8 mouse cellular contexts compared by ENCODE assay signal in the genomic region with DNA sequence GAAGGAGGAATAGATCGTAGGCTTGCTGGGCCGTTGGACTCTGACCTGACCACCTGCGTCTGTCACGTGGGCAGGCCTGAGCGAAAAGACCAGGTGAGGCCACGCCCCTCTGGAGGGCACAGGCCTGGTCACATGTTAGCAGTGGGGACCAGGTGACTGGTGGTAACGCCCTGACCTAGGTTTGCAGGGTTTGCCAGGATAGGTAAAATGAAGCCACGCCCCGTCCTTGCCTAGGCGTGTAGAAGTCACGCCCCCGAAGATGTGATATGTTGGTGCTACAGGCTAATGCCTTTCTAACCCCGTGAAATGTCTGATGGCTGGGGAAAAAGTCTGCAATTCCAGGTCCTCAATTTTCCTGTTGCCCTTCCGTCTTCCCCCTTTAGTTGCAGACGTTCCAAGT. TPM values are rescaled to one million over a fixed set of nuclear protein-coding genes. Genes with fewer than 3 reads are reported as not detected.
DNase-seq lines count a peak whose midpoint lies in the region; ATAC-seq lines count a peak whose summit lies in the region.

No protein-coding gene starts in this region.

- peaks cover 15% of the 10 kb centered on the region for H3K36me3 ChIP-seq in megakaryocyte, embryonic 14.5 days (replicated peaks; ENCODE audit: low read length)
- H3K36me3 ChIP-seq in hindbrain, embryonic 11.5 days (ENCODE audit: control insufficient read depth, insufficient read depth, low read length), result no peaks in the 10 kb centered on the region
- peaks cover 10% of the 10 kb centered on the region for H3K36me3 ChIP-seq in limb, embryonic 13.5 days
- peaks cover 6% of the 10 kb centered on the region; the same call in 1 of the 2 replicates for H3K36me3 ChIP-seq in midbrain, embryonic 13.5 days

- DNase-seq in cerebellum, adult 9-11 months, result peak; percentile 88
- DNase-seq in hindbrain, embryonic 11.5 days (ENCODE audit: low spot score), result peak; percentile 48
- no peak for DNase-seq in c-Kit-positive CD71-positive TER-119-positive erythroid progenitor cells, embryonic 14.5 days (ENCODE audit: low spot score)

- ATAC-seq in megakaryocyte, adult 5-6 weeks (ENCODE audit: poor library complexity, severe bottlenecking), result no peak
- ATAC-seq in hindbrain, embryonic 11.5 days (ENCODE audit: low FRiP score), result peak; percentile 64
- ATAC-seq in limb, embryonic 13.5 days (ENCODE audit: low FRiP score, low read depth), result peak; percentile 48
- peak; percentile 41 for ATAC-seq in midbrain, embryonic 13.5 days
- no peak for ATAC-seq in frontal cortex, adult (ENCODE audit: low TSS enrichment)

- H3K27me3 ChIP-seq in megakaryocyte, embryonic 14.5 days (replicated peaks), result no peaks in the 10 kb centered on the region
- peaks cover 25% of the 10 kb centered on the region for H3K27me3 ChIP-seq in hindbrain, embryonic 11.5 days (ENCODE audit: control insufficient read depth, insufficient read depth, low read length)
- peaks cover 32% of the 10 kb centered on the region for H3K27me3 ChIP-seq in limb, embryonic 13.5 days
- peaks cover 42% of the 10 kb centered on the region for H3K27me3 ChIP-seq in midbrain, embryonic 13.5 days

- no peaks in the 10 kb centered on the region for H3K9me3 ChIP-seq in megakaryocyte, embryonic 14.5 days
- no peaks in the 10 kb centered on the region for H3K9me3 ChIP-seq in hindbrain, embryonic 11.5 days (ENCODE audit: control insufficient read depth, low read length)
- no peaks in the 10 kb centered on the region for H3K9me3 ChIP-seq in limb, embryonic 13.5 days
- no peaks in the 10 kb centered on the region for H3K9me3 ChIP-seq in midbrain, embryonic 13.5 days

- H3K4me1 ChIP-seq in megakaryocyte, embryonic 14.5 days, result peaks cover 55% of the 10 kb centered on the region
- H3K4me1 ChIP-seq in hindbrain, embryonic 11.5 days (replicated peaks; ENCODE audit: control insufficient read depth, insufficient read depth, low read length), result peaks cover 4% of the 10 kb centered on the region
- H3K4me1 ChIP-seq in limb, embryonic 13.5 days, result peaks cover 25% of the 10 kb centered on the region
- H3K4me1 ChIP-seq in midbrain, embryonic 13.5 days (replicated peaks), result peaks cover 23% of the 10 kb centered on the region

- H3K4me3 ChIP-seq in megakaryocyte, embryonic 14.5 days (replicated peaks), result peak overlapping the region; percentile 97
- H3K4me3 ChIP-seq in hindbrain, embryonic 11.5 days (ENCODE audit: low read depth, low read length), result peak overlapping the region; percentile 52
- peak overlapping the region; percentile 59 for H3K4me3 ChIP-seq in limb, embryonic 13.5 days
- H3K4me3 ChIP-seq in midbrain, embryonic 13.5 days (replicated peaks), result peak overlapping the region; percentile 59

- H3K4me2 ChIP-seq in hindbrain, embryonic 11.5 days (replicated peaks; ENCODE audit: low read depth, low read length), result peak overlapping the region; percentile 84
- peak overlapping the region; percentile 94 for H3K4me2 ChIP-seq in limb, embryonic 13.5 days (replicated peaks)
- H3K4me2 ChIP-seq in midbrain, embryonic 13.5 days (replicated peaks), result peak overlapping the region; percentile 87

- H3K9ac ChIP-seq in hindbrain, embryonic 11.5 days (ENCODE audit: low read depth, low read length), result peak overlapping the region; percentile 76
- H3K9ac ChIP-seq in limb, embryonic 13.5 days, result peak overlapping the region; percentile 69
- peak overlapping the region; percentile 71 for H3K9ac ChIP-seq in midbrain, embryonic 13.5 days (replicated peaks)

- WGBS in hindbrain, embryonic 11.5 days, result under 1% methylated on average over 15 of the region's 15 CpGs
- WGBS in limb, embryonic 13.5 days, result 2% methylated on average over 15 of the region's 15 CpGs
- 2% methylated on average over 15 of the region's 15 CpGs for WGBS in midbrain, embryonic 13.5 days

- H3K27ac ChIP-seq in hindbrain, embryonic 11.5 days (ENCODE audit: low read depth, low read length), result no peak overlapping the region
- 0 out of 2 replicates have a peak overlapping the region, but pooled peaks have one; percentile 28 for H3K27ac ChIP-seq in limb, embryonic 13.5 days
- peak overlapping the region; percentile 74 for H3K27ac ChIP-seq in midbrain, embryonic 13.5 days

RNA-seq across cellular contexts. Expression of a gene that starts 0.4 kb away (rescaled TPM):
- polyA plus RNA-seq in megakaryocyte, embryonic 14.5 days (2012; ENCODE audit: insufficient read depth, low replicate concordance), result 7.3 and 8.9 TPM in 2 replicates
- 0.82 and 1.1 TPM in 2 replicates for total RNA-seq in megakaryocyte, adult 5-6 weeks (2015)
- 3.1 and 6.6 TPM in 2 replicates for total RNA-seq in megakaryocyte, adult 5-6 weeks (2017)
- polyA plus RNA-seq in hindbrain, embryonic 11.5 days (2014; fragmentation: Nextera tagmentation; extraction: Ambion mirVana), result 9.5 and 10.3 TPM in 2 replicates
- polyA plus RNA-seq in limb, embryonic 13.5 days (2015; fragmentation: Nextera tagmentation; extraction: Ambion mirVana), result 18.6 and 18.8 TPM in 2 replicates
- 23.5 and 23.8 TPM in 2 replicates for polyA plus RNA-seq in midbrain, embryonic 13.5 days (2015; fragmentation: Nextera tagmentation; extraction: Ambion mirVana)

RNA-seq across cellular contexts. Expression of a gene that starts 12.3 kb away (rescaled TPM):
- polyA plus RNA-seq in megakaryocyte, embryonic 14.5 days (2012; ENCODE audit: insufficient read depth, low replicate concordance), result 743 and 797 TPM in 2 replicates
- 45.5 and 60.4 TPM in 2 replicates for total RNA-seq in megakaryocyte, adult 5-6 weeks (2015)
- 110 and 125 TPM in 2 replicates for total RNA-seq in megakaryocyte, adult 5-6 weeks (2017)
- 6.2 and 6.4 TPM in 2 replicates for polyA plus RNA-seq in hindbrain, embryonic 11.5 days (2014; fragmentation: Nextera tagmentation; extraction: Ambion mirVana)
- polyA plus RNA-seq in limb, embryonic 13.5 days (2015; fragmentation: Nextera tagmentation; extraction: Ambion mirVana), result 8.2 and 8.4 TPM in 2 replicates
- 3.5 and 6.1 TPM in 2 replicates for polyA plus RNA-seq in midbrain, embryonic 13.5 days (2015; fragmentation: Nextera tagmentation; extraction: Ambion mirVana)

RNA-seq across cellular contexts. Expression of a gene that starts 21.3 kb away (rescaled TPM):
- polyA plus RNA-seq in megakaryocyte, embryonic 14.5 days (2012; ENCODE audit: insufficient read depth, low replicate concordance), result 248 and 286 TPM in 2 replicates
- 56.8 and 75.8 TPM in 2 replicates for total RNA-seq in megakaryocyte, adult 5-6 weeks (2015)
- 41.1 and 49.0 TPM in 2 replicates for total RNA-seq in megakaryocyte, adult 5-6 weeks (2017)
- 98.5 and 104 TPM in 2 replicates for polyA plus RNA-seq in hindbrain, embryonic 11.5 days (2014; fragmentation: Nextera tagmentation; extraction: Ambion mirVana)
- polyA plus RNA-seq in limb, embryonic 13.5 days (2015; fragmentation: Nextera tagmentation; extraction: Ambion mirVana), result 90.9 and 93.2 TPM in 2 replicates
- polyA plus RNA-seq in midbrain, embryonic 13.5 days (2015; fragmentation: Nextera tagmentation; extraction: Ambion mirVana), result 66.5 and 68.6 TPM in 2 replicates

RNA-seq across cellular contexts. Expression of a gene that starts 21.4 kb away (rescaled TPM):
- 68.6 and 73.1 TPM in 2 replicates for polyA plus RNA-seq in megakaryocyte, embryonic 14.5 days (2012; ENCODE audit: insufficient read depth, low replicate concordance)
- 180 and 184 TPM in 2 replicates for total RNA-seq in megakaryocyte, adult 5-6 weeks (2015)
- 230 and 256 TPM in 2 replicates for total RNA-seq in megakaryocyte, adult 5-6 weeks (2017)
- 1,367 and 1,409 TPM in 2 replicates for polyA plus RNA-seq in hindbrain, embryonic 11.5 days (2014; fragmentation: Nextera tagmentation; extraction: Ambion mirVana)
- 961 and 978 TPM in 2 replicates for polyA plus RNA-seq in limb, embryonic 13.5 days (2015; fragmentation: Nextera tagmentation; extraction: Ambion mirVana)
- polyA plus RNA-seq in midbrain, embryonic 13.5 days (2015; fragmentation: Nextera tagmentation; extraction: Ambion mirVana), result 1,603 and 1,658 TPM in 2 replicates

RNA-seq across cellular contexts. Expression of a gene that starts 21.6 kb away (rescaled TPM):
- not detected in 2 replicates for polyA plus RNA-seq in megakaryocyte, embryonic 14.5 days (2012; ENCODE audit: insufficient read depth, low replicate concordance)
- total RNA-seq in megakaryocyte, adult 5-6 weeks (2015), result 3.2 TPM in 1 of 2 replicates, not detected in the other
- not detected in 2 replicates for total RNA-seq in megakaryocyte, adult 5-6 weeks (2017)
- polyA plus RNA-seq in hindbrain, embryonic 11.5 days (2014; fragmentation: Nextera tagmentation; extraction: Ambion mirVana), result not detected in 2 replicates
- polyA plus RNA-seq in limb, embryonic 13.5 days (2015; fragmentation: Nextera tagmentation; extraction: Ambion mirVana), result not detected in 2 replicates
- polyA plus RNA-seq in midbrain, embryonic 13.5 days (2015; fragmentation: Nextera tagmentation; extraction: Ambion mirVana), result not detected in 2 replicates

Comparison
In these comparisons a context has a peak if more than half of its experiments do, and no peak if none do; other contexts are left out.
1. ATAC-seq: peak in hindbrain, embryonic 11.5 days (single experiment), limb, embryonic 13.5 days (single experiment) and midbrain, embryonic 13.5 days (single experiment); none in megakaryocyte, adult 5-6 weeks (single experiment) and frontal cortex, adult (single experiment).
2. RNA of a gene that starts 12.3 kb away (polyA plus RNA-seq): 743 to 797 TPM in megakaryocyte, embryonic 14.5 days; 8.2 to 8.4 TPM in limb, embryonic 13.5 days, 6.2 to 6.4 TPM in hindbrain, embryonic 11.5 days and 3.5 to 6.1 TPM in midbrain, embryonic 13.5 days; every median in the first group is over 10 times any median in the second.
3. Peak in every context shown above with its lines, with median percentiles within 50 percentile points of each other: H3K4me3 ChIP-seq, H3K4me2 ChIP-seq and H3K9ac ChIP-seq.